Mouse (Mus musculus) C2C12 (cell line): ENCODE measurements around the gene Btbd16. TPM values are rescaled to one million over a fixed set of nuclear protein-coding genes. Genes with fewer than 3 reads are reported as not detected.

ENCODE experiments used
- H3K27me3 ChIP-seq: one replicate; pipeline ENCODE4 v1.6.1; 2011; ENCODE audit not compliant: control insufficient read depth, insufficient read depth, insufficient read length
- H3K36me3 ChIP-seq: one replicate; pipeline ENCODE4 v1.6.1; 2011; ENCODE audit not compliant: control insufficient read depth, insufficient read depth
- H3K4me3 ChIP-seq: one replicate; pipeline ENCODE4 v1.5.1; 2011; ENCODE audit warnings: mild to moderate bottlenecking, control low read depth; ENCODE audit not compliant: poor library complexity, insufficient read depth, severe bottlenecking
- H3K79me2 ChIP-seq: one replicate; pipeline ENCODE4 v1.6.1; 2011; ENCODE audit not compliant: control insufficient read depth, insufficient read depth
- H3K79me3 ChIP-seq: one replicate; pipeline ENCODE4 v1.6.1; 2011; ENCODE audit warnings: low read depth, control low read depth
- H3ac ChIP-seq: one replicate; pipeline ENCODE3; 2011; ENCODE audit warnings: low read depth; ENCODE audit not compliant: control insufficient read depth, insufficient read length
- CEBPB ChIP-seq: IDR thresholded peaks from one replicate; pipeline ENCODE4 v1.6.1; 2011; ENCODE audit warnings: low read depth, mild to moderate bottlenecking, control low read depth, moderate library complexity
- CTCF ChIP-seq: IDR thresholded peaks from one replicate; pipeline ENCODE4 v1.5.1; 2011; ENCODE audit not compliant: control insufficient read depth, insufficient read depth, insufficient read length
- FOSL1 ChIP-seq: IDR thresholded peaks from one replicate; pipeline ENCODE4 v1.8.0; 2011; ENCODE audit warnings: mild to moderate bottlenecking, low read length; ENCODE audit not compliant: poor library complexity, insufficient read depth, severe bottlenecking
- MAX ChIP-seq: IDR thresholded peaks from one replicate; pipeline ENCODE4 v1.6.1; 2011; ENCODE audit warnings: mild to moderate bottlenecking, control low read depth
- MYOD1 ChIP-seq: IDR thresholded peaks from one replicate; pipeline ENCODE4 v1.6.1; 2011; ENCODE audit warnings: low read depth; ENCODE audit not compliant: control insufficient read depth, insufficient read length
- MYOG ChIP-seq: IDR thresholded peaks from one replicate; pipeline ENCODE4 v1.6.1; 2011; ENCODE audit not compliant: control insufficient read depth, insufficient read length; ENCODE audit errors: extremely low read depth
- USF1 ChIP-seq: IDR thresholded peaks from one replicate; pipeline ENCODE4 v1.6.1; 2011; ENCODE audit warnings: low read depth, mild to moderate bottlenecking, control low read depth, moderate library complexity
- polyA plus RNA-seq: library from polyadenylated mRNA; unstranded; fragments of >200 nt; fragmentation: generic; extraction: Trizol; gene quantifications from one replicate; pipeline ENCODE4 v1.2.1, GENCODE M21; 2012; ENCODE audit warnings: missing spikeins

Gene Btbd16
- polyA plus RNA-seq, 1 experiment: not detected

- Histone ChIP-seq H3ac (no peak overlapping the region), H3K4me3 (no peak overlapping the region), H3K27me3 (no peaks in the 10 kb centered on the region), H3K36me3 (peaks cover 39% of the 10 kb centered on the region), H3K79me2 (no peaks in the 10 kb centered on the region), H3K79me3 (no peaks in the 10 kb centered on the region)
- no peak for TF ChIP-seq MYOD1
- no peak for TF ChIP-seq MYOG
- no peak for TF ChIP-seq MAX
- TF ChIP-seq CTCF: no peak
- no peak for TF ChIP-seq FOSL1
- TF ChIP-seq USF1: no peak
- no peak for TF ChIP-seq CEBPB
These were observed 22.9 kb upstream of the Btbd16 start for GRCm38 (mm10) chr7:130750752-130751490.

GRCm38 (mm10) chr7:130751678-130752077, 22.2 kb upstream of the Btbd16 start:
- TF ChIP-seq FOSL1 (no peak), MAX (no peak), USF1 (no peak), CTCF (no peak), CEBPB (no peak), MYOG (no peak), MYOD1 (no peak)
- no peak overlapping the region for H3ac ChIP-seq
- peaks cover 34% of the 10 kb centered on the region for H3K36me3 ChIP-seq
- no peak overlapping the region for H3K4me3 ChIP-seq
- H3K79me2 ChIP-seq: no peaks in the 10 kb centered on the region
- no peaks in the 10 kb centered on the region for H3K27me3 ChIP-seq
- H3K79me3 ChIP-seq: no peaks in the 10 kb centered on the region

DNA sequence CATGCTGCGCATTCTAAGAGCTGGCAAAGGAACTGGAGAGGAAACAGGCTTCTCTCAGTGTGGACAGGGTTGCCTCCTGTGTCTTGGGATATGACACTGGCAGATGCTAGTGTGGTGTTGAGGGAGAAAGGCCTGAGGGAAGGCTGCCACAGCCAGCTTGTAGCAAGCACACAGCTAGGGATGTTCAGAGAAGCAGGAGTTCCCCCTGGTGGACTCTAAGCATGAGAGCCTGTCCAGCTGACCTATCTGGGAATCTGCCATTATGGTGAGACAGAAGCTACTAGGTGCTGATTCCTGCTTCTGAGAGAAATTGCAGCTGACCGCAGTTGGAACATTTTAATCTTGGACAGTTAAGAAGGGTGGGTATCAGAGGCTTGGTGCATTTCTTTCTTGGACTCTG, 19.1 kb upstream of the Btbd16 start:
- H3K36me3 ChIP-seq: peaks cover 23% of the 10 kb centered on the region
- no peak overlapping the region for H3K4me3 ChIP-seq
- no peaks in the 10 kb centered on the region for H3K79me2 ChIP-seq
- no peaks in the 10 kb centered on the region for H3K27me3 ChIP-seq
- TF ChIP-seq CTCF (peak; percentile 8), FOSL1 (no peak), MAX (no peak), USF1 (no peak), MYOG (no peak)
- H3ac ChIP-seq: no peak overlapping the region
- no peaks in the 10 kb centered on the region for H3K79me3 ChIP-seq

DNA sequence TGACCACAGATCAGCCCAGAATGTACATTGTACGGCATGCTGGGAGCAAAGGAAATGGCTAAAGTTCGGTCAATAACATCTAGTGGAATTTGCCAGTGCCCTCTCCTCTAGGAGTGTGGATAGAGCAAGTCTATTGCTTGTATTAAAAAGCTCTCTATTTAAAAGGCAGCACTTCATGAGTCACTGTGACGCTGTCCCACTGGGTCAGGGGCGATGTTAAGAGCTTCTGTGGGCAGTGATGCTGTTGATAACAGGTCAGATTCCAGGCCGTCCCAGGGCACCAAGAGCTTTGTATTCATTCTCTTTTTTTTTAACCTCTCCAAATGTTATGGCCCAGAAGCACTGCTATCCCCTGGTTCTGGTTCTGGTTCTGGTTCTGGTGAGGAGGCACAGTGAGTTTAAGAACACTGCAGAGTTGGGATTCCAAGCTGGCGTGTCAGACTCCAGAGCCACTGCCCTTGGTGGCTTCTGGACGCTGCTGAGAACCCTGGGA, 17.5 kb upstream of the Btbd16 start:
- peaks cover 20% of the 10 kb centered on the region for H3K36me3 ChIP-seq
- H3K79me3 ChIP-seq: no peaks in the 10 kb centered on the region
- no peak for TF ChIP-seq MYOG
- TF ChIP-seq USF1: no peak
- TF ChIP-seq MAX: no peak
- no peak for TF ChIP-seq CEBPB
- no peak for TF ChIP-seq MYOD1
- TF ChIP-seq CTCF: no peak
- TF ChIP-seq FOSL1: no peak
- H3K4me3 ChIP-seq: no peak overlapping the region
- H3K79me2 ChIP-seq: no peaks in the 10 kb centered on the region
- no peak overlapping the region for H3ac ChIP-seq
- no peaks in the 10 kb centered on the region for H3K27me3 ChIP-seq

DNA sequence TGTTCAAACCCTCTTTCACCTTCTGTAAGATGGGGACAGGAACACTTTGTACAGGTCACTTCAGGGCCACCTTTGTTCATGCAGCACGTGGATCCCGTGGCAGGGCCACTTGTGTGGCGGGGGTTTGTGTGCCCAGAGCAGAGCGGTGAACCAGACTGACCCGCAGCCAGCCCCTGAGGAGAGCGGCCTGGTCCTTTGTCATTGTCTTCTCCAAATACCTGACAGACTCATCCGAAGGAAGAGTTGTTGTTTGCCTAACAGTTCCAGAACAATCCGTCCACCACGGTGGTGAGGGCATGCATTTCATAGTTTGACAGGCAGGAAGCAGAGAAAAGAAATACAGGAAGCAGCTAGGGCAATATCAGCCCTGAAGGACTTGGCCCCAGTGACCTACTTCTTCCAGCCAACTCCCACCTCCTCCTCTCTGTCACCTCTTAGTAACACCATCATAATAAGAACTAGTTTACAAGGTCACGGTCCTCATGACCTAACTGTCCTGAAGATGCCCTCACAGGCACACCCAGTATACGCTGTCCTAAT, 16.5 kb upstream of the Btbd16 start:
- TF ChIP-seq MYOD1 (no peak), FOSL1 (no peak), CTCF (no peak), CEBPB (no peak), MAX (no peak), MYOG (no peak), USF1 (no peak)
- no peaks in the 10 kb centered on the region for H3K27me3 ChIP-seq
- H3K36me3 ChIP-seq: peaks cover 20% of the 10 kb centered on the region
- H3K4me3 ChIP-seq: no peak overlapping the region
- no peaks in the 10 kb centered on the region for H3K79me2 ChIP-seq
- no peak overlapping the region for H3ac ChIP-seq
- no peaks in the 10 kb centered on the region for H3K79me3 ChIP-seq
